Mouse (Mus musculus) left cerebral cortex, postnatal 10 days (tissue): Measurements from ENCODE around the gene Herc2. TPM values are rescaled to one million over a fixed set of nuclear protein-coding genes. Genes with fewer than 3 reads are reported as not detected.

Source experiments
- DNase-seq, 2 experiments: peaks; one replicate each; pipeline ENCODE4 v3.0.0; 2021 to 2022; ENCODE audit warnings: low spot score in 2 of 2, mixed read lengths in 1 of 2; ENCODE audit errors: extremely low spot score in 1 of 2
- intact Hi-C: fragments of 180-260 bp; cut with DNase I; formaldehyde crosslinking; loops from one replicate; pipeline ENCODE4 v1.15.1; 2025
- total RNA-seq, 2 experiments: library from RNA; stranded (reverse); gene quantifications; 2 replicates each; pipeline ENCODE4 v1.2.3; 2021

Gene Herc2
- total RNA-seq, 2 experiments from 2014 or later, result 137 TPM

GRCm38 (mm10) chr7:56153161-56153560 is 103.2 kb downstream of the Herc2 start:
- intact Hi-C loops, result loop anchor here (5.0 kb wide), 1 partner anchor 34 kb away; no protein-coding TSS in a partner anchor
- DNase-seq, result no peak

- DNase-seq, result no peak
- intact Hi-C loops, result loop anchor here (5.0 kb wide), 1 partner anchor 34 kb away; no protein-coding TSS in a partner anchor
These were observed 103.6 kb downstream of the Herc2 start for GRCm38 (mm10) chr7:56153625-56154024.

- intact Hi-C loops, result no loop called here
- no peak for DNase-seq
These were observed 113.3 kb downstream of the Herc2 start for GRCm38 (mm10) chr7:56163316-56163715.

- DNase-seq, result no peak
- intact Hi-C loops, result loop anchor here (5.0 kb wide), 1 partner anchor 39 kb away; no protein-coding TSS in a partner anchor
These were observed 118.7 kb downstream of the Herc2 start for GRCm38 (mm10) chr7:56168713-56169112.

DNA sequence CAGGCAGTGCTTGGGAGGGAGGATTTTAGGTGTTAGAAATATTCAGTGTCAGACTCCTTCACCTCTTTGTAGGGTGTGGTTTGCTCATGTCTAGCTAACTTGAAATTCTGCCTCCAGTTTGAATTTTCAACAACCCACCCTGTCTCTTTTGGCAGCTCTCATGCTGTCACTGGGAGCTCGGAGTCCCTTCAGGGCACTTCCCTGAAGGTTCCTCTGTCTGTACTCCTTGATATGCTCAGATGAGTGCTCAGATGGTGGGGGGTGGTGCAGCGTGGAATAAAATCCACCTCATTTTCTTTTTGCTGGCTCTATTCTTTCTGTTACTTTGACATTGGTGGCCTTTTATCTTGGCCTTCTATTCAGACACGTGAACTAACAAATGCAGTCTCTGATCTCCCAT is 127.4 kb downstream of the Herc2 start:
- no peak for DNase-seq
- intact Hi-C loops, result no loop called here

DNA sequence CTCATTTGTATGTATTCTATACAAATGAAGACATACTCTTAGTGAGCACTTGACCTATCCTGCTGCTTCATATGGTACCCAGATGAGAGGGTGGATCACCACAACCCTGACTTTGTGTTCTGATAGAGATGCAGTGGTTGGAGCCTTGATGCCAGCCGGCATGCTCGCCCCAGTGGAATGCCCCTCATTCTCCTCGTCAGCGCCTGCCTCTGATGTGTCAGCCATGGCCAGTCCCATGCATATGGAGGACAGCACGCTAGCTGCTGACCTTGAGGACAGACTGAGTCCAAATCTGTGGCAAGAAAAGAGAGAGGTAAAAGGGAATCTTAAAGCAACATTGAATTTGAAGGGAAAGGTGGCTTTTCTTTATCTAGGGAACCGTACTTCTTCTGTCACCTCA is 141.0 kb downstream of the Herc2 start:
- no peak for DNase-seq
- intact Hi-C loops, result no loop called here

DNA sequence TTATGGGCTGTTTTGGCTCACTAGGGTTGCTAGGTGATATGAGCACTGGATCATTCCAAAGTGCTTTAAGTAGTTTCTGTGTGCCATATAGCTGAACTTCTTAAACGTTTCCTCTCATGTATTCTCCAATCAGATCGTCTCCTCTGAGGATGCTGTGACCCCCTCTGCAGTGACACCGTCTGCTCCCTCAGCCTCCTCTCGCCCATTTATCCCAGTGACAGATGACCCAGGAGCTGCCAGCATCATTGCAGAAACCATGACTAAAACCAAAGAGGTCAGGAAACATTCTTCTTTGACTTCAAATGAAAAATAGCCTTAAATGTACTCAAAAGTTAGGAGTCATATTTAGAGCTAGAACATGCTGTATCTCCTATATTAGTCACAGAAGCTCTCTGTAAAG is 141.7 kb downstream of the Herc2 start:
- DNase-seq, result no peak
- intact Hi-C loops, result no loop called here

DNA sequence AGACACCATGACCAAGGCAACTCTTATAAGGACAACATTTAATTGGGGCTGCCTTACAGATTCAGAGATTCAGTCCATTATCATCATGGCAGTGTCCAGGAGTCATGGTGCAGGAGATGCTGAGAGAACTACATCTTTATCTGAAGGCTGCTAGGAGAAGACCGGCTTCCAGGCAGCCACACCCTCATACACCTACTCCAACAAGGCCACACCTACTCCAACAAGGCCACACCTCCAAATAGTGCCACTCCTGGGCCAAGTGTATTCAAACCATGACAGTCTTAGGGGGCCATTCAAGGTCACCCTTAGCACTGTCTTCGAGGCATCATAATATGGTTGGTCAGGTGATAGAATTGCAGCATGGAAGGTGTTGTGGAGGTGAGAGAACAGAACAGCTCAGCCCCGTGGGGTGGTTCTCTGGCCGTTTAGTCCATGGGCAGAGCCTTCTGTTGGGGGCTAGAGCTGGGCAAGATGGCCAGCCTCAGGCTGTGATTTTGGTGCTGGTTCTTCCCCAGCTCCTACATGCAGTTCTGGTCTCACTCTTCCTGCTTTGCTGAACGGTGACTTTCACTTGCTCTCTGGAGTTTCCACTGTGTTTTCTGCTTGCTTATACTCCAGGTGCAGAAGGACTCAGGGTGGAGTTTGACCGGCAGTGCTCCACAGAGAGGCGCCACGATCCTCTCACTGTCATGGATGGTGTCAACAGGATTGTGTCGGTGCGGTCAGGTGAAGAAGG is 151.7 kb downstream of the Herc2 start:
- intact Hi-C loops, result no loop called here
- DNase-seq, result no peak

DNA sequence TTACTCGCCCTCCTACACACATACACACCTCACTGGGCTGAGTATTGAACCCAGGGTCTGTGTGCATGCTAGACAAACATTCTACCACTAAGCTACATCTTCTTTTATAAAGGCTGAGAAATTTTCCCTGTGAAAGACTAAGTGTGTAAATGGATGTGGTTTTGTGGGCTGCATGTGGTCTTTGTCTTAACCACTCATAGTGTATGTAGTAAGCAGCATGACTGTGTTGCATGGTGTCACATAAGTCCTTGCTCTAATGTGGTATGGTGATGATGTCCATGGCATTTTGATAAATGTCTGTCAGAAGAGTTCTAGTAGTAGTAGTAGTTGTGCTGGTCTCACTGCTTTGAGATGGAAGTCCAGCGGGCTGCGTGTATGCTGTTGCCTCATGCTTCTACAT is 152.8 kb downstream of the Herc2 start:
- intact Hi-C loops, result no loop called here
- no peak for DNase-seq

DNA sequence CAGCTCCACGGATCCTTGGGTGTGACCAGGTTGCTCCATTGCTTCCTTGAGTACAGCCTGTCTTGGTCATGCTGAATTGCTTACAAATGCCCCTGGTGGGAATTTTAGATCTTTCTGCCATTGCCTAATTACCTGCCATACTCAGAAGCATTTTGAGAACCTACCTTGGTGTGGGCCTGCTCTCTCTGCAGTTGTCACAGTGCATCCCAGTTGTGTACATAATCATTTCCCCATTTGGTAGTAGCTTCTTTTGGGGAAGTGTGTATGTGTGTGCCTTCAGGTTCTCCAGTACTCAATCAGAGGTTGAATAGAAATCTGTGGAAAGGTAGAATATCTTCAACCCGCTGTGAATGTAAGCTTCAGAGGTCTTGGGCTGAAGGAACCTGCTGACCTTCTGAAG is 153.3 kb downstream of the Herc2 start:
- DNase-seq, result no peak
- intact Hi-C loops, result no loop called here

- intact Hi-C loops, result loop anchor here (5.0 kb wide), 1 partner anchor 38 kb away; no protein-coding TSS in a partner anchor
- DNase-seq, result no peak
These were observed 154.9 kb downstream of the Herc2 start for GRCm38 (mm10) chr7:56204877-56205276.

- DNase-seq, result no peak
- intact Hi-C loops, result no loop called here
These were observed 170.8 kb downstream of the Herc2 start for GRCm38 (mm10) chr7:56220811-56221210.

GRCm38 (mm10) chr7:56235794-56236423 is 185.9 kb downstream of the Herc2 start:
- DNase-seq, result no peak
- intact Hi-C loops, result no loop called here

- intact Hi-C loops, result no loop called here
- DNase-seq, result no peak
These were observed 186.6 kb downstream of the Herc2 start for GRCm38 (mm10) chr7:56236617-56237016.

GRCm38 (mm10) chr7:56239543-56239942 is 189.5 kb downstream of the Herc2 start, which contains the start of gene Oca2:
Oca2 (plus strand) TSS chr7:56239760.
- DNase-seq, result no peak
- intact Hi-C loops, result no loop called here

GRCm38 (mm10) chr7:56254568-56254967 is 204.6 kb downstream of the Herc2 start:
- DNase-seq, result no peak
- intact Hi-C loops, result no loop called here

- intact Hi-C loops, result no loop called here
- no peak for DNase-seq
These were observed 208.0 kb downstream of the Herc2 start for GRCm38 (mm10) chr7:56257875-56258441.

DNA sequence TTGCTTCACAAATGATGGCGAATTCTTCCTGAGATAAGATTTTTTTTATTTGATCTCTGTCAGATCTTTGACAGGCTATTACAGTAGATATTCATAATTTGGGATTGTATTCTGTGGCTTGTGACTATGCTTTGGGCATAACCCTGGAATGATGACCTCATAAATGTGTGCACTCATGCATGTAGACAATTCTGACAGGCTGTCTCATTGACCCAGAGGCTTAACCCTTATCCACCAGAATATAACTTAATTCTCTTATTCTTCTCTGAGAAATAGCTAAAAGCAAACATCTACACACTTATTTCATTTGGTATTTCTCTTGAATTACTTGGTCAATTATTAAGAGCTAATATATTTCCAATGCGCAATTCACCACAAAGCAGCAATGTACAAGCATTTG is 227.5 kb downstream of the Herc2 start:
- intact Hi-C loops, result no loop called here
- DNase-seq, result no peak
